Mouse (Mus musculus) embryonic facial prominence, embryonic 11.5 days (tissue): ENCODE results near the gene S100a9. TPM values are rescaled to one million over a fixed set of nuclear protein-coding genes. Genes with fewer than 3 reads are reported as not detected.
A peak's percentile ranks its signal among the peaks of the same experiment; 100 is the strongest.

Experiments used
- ATAC-seq: fragments of 200-750 bp; cut with Nextera tagmentation; replicated peaks from 2 replicates; pipeline ENCODE4 v1.8.0; 2017; ENCODE audit warnings: low read depth; ENCODE audit not compliant: insufficient number of reproducible peaks, low FRiP score, low TSS enrichment
- DNase-seq: peaks from one replicate; pipeline ENCODE4 v3.0.0-alpha.2; 2015; ENCODE audit warnings: low spot score
- H3K27ac ChIP-seq: fragments of 300-500 bp; sonication (generic); replicated peaks from 2 replicates; pipeline ENCODE4 v1.5.1; 2014; ENCODE audit warnings: mild to moderate bottlenecking, low read depth, low read length, control low read depth
- H3K27me3 ChIP-seq: fragments of 300-500 bp; sonication (generic); 2 replicates; pipeline ENCODE4 v1.6.1; 2014; ENCODE audit warnings: mild to moderate bottlenecking, low read length, moderate library complexity, mixed read lengths; ENCODE audit not compliant: control insufficient read depth, insufficient read depth
- H3K36me3 ChIP-seq: fragments of 300-500 bp; sonication (generic); replicated peaks from 2 replicates; pipeline ENCODE4 v1.6.1; 2014; ENCODE audit warnings: low read depth, mild to moderate bottlenecking, low read length, moderate library complexity, mixed read lengths; ENCODE audit not compliant: control insufficient read depth, insufficient read depth
- H3K4me1 ChIP-seq: fragments of 300-500 bp; sonication (generic); 2 replicates; pipeline ENCODE4 v1.6.1; 2014; ENCODE audit warnings: low read length, mixed read lengths; ENCODE audit not compliant: control insufficient read depth, insufficient read depth
- H3K4me2 ChIP-seq: fragments of 300-500 bp; sonication (generic); 2 replicates; pipeline ENCODE4 v1.6.1; 2014; ENCODE audit warnings: low read depth, mild to moderate bottlenecking, control low read depth, low read length, moderate library complexity
- H3K4me3 ChIP-seq: fragments of 300-500 bp; sonication (generic); 2 replicates; pipeline ENCODE4 v1.5.1; 2014; ENCODE audit warnings: low read depth, low read length, control low read depth
- H3K9ac ChIP-seq: fragments of 300-500 bp; sonication (generic); replicated peaks from 2 replicates; pipeline ENCODE4 v1.6.1; 2014; ENCODE audit warnings: mild to moderate bottlenecking, control low read depth, low read length
- H3K9me3 ChIP-seq: fragments of 300-500 bp; sonication (generic); replicated peaks from 2 replicates; pipeline ENCODE4 v1.6.1; 2016; ENCODE audit warnings: mild to moderate bottlenecking, low read length, inconsistent platforms, mixed read lengths; ENCODE audit not compliant: control insufficient read depth
- WGBS: fragments of 180-500 bp; shearing (Covaris S2); extraction: QIAGEN DNeasy Blood & Tissue Kit; methylation state at CpG from one replicate; pipeline ENCODE4 v1.1.7; 2014; 5-methylcytosine and 5-hydroxymethylcytosine counted together
- polyA plus RNA-seq: library from polyadenylated mRNA; unstranded; fragments of >200 nt; fragmentation: Nextera tagmentation; extraction: Ambion mirVana; gene quantifications from 2 replicates; pipeline ENCODE4 v1.2.1, GENCODE M21; 2014

Gene S100a9
- polyA plus RNA-seq, 1 experiment from 2014 or later = 5.7 TPM

DNA sequence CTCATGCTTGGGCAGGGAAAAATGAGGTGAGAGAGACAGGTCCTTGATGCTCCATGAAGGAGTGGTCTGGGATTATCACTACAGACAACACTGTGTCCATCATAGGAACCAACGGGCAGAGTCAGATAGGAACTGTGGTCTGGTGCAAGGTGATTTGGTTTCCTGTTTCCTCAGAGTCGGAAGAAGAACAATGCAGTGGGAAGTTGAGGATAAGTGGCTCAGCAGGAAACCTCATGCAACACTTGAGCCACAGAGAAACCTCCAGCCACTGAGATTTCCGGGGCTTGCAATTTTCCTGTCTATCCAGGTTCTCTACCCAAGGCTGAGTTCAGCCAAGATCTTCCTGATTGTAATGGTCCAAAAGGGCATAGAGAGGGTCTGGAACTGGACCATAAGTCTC, 16.9 kb downstream of the S100a9 start:
- Histone ChIP-seq H3K36me3 (no peaks in the 10 kb centered on the region), H3K4me1 (no peaks in the 10 kb centered on the region)
- ATAC-seq = no peak

DNA sequence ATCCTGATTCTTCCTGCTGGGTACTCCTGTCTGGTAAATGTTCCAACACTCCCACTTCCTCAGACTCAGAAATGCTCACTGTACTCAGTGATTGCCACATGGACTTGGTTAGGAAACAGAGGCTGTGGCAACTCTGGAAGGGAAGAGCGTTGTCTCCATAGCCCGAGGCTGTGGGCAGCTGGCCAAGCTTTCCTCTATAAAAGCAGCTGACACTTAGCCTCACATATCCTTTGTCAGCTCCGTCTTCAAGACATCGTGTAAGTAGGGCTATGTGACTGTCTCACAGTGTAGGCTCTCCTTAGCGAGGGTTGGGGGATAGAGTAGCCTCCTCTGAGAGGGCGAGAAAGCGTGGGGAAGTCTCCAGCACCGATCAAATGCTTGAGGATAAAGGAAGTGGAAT, 26.7 kb downstream of the S100a9 start, which contains the start of gene S100a8:
Gene S100a8 (plus strand): TSS at position 133 of the 400 bp plus-strand sequence.
- Histone ChIP-seq H3K9me3 (no peaks in the 10 kb centered on the region), H3K27ac (no peak within 1 kb of the TSS), H3K36me3 (no peaks in the 10 kb centered on the region), H3K27me3 (no peaks in the 10 kb centered on the region), H3K4me2 (no peak within 1 kb of the TSS), H3K9ac (no peak within 1 kb of the TSS), H3K4me1 (no peaks in the 10 kb centered on the region), H3K4me3 (no peak within 1 kb of the TSS)
- ATAC-seq (no peak), DNase-seq (peak; percentile 26)
- 55% methylated on average over 8 of the region's 8 CpGs for WGBS

More for the DNA sequence above, 16.9 kb downstream of the S100a9 start:
- Histone ChIP-seq H3K4me3 (no peak overlapping the region), H3K27me3 (no peaks in the 10 kb centered on the region), H3K4me2 (no peak overlapping the region), H3K9ac (no peak overlapping the region), H3K9me3 (no peaks in the 10 kb centered on the region), H3K27ac (no peak overlapping the region)
- no peak for DNase-seq
- WGBS = 63% methylated on average over 3 of the region's 3 CpGs

DNA sequence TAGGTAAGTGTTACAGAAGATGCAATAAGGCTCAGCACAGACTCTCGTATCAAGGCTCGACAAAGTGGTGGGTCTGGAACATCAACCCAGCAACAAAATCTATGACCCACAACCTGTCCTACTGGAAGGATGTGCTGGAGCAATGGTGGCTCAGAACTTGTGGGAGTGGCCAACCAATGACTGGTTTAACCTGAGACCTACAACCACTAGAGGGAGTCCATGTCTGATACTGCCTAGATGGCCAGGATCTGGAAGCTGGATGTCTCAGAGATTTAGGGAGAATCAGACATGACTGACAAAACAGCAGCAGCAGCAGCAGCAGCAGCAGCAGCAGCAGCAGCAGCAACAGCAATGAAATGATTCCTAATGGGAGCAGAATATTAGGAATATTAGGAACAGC, 31.3 kb downstream of the S100a9 start:
- H3K9me3 ChIP-seq = no peaks in the 10 kb centered on the region
- H3K27me3 ChIP-seq = no peaks in the 10 kb centered on the region
- peak; percentile 26 for DNase-seq
- H3K27ac ChIP-seq = no peak overlapping the region
- ATAC-seq = no peak
- H3K4me2 ChIP-seq = no peak overlapping the region
- no peaks in the 10 kb centered on the region for H3K36me3 ChIP-seq
- 78% methylated on average over 2 of the region's 2 CpGs for WGBS
- H3K4me3 ChIP-seq = no peak overlapping the region
- H3K4me1 ChIP-seq = no peaks in the 10 kb centered on the region
- H3K9ac ChIP-seq = no peak overlapping the region

DNA sequence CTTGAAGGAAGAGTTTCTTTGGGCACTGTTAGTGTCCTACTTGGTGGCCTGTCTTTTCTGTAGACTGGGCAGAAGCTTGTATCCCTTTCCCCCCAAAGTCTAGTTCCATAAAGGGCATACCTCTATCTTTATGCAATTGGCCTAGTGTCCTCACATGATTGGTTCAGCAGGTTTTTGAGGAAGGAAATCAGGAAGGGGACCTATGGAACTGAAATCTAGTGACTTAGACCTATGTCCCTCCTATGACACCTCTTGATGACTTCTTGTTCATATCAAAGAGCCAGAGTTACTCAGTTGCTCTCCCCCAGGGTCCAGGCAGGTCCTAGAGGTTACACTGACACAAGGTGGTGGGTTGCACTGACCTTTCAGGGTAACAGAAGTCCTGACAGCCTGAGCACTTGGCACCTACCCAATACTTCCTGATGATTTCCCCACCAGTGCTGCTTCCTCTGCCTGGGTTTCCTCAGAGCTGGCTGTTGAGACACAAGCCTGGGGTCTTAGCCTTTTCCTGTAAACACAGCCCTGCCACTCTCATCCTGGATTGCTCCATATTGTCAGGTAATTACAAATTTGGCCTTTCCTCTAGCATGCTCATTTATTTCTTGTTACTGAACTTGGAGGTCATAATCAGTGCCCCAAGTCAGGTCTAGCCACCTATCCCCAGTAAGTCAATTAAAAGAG, 36.0 kb downstream of the S100a9 start:
- DNase-seq (no peak), ATAC-seq (no peak)
- Histone ChIP-seq H3K9ac (no peak overlapping the region), H3K27ac (no peak overlapping the region), H3K4me1 (no peaks in the 10 kb centered on the region), H3K9me3 (no peaks in the 10 kb centered on the region), H3K36me3 (no peaks in the 10 kb centered on the region), H3K4me2 (no peak overlapping the region), H3K4me3 (no peak overlapping the region), H3K27me3 (no peaks in the 10 kb centered on the region)

DNA sequence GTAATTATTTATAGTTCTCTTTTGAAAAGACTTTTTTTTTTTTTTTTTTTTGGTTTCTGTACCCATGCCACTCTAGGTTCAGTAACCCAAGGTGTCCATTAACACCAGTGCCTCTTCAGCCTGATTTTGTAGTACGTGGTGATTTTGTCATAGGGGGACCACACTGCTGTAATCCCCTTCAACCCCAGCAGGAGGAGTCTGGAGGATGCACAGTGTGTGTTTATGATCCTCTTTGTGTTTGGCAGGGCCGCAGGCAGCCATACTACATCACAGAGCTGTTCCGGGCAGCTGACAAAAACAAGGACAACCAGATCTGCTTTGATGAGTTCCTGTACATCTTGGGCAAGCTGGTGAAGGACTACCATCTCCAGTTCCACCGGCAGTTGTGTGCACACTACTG, 38.1 kb downstream of the S100a9 start:
- Histone ChIP-seq H3K4me3 (no peak overlapping the region), H3K36me3 (no peaks in the 10 kb centered on the region), H3K27ac (no peak overlapping the region), H3K4me1 (no peaks in the 10 kb centered on the region), H3K9ac (no peak overlapping the region), H3K27me3 (no peaks in the 10 kb centered on the region), H3K9me3 (no peaks in the 10 kb centered on the region), H3K4me2 (no peak overlapping the region)
- 79% methylated on average over 4 of the region's 4 CpGs for whole genome bisulfite sequencing
- DNase-seq (no peak), ATAC-seq (no peak)

DNA sequence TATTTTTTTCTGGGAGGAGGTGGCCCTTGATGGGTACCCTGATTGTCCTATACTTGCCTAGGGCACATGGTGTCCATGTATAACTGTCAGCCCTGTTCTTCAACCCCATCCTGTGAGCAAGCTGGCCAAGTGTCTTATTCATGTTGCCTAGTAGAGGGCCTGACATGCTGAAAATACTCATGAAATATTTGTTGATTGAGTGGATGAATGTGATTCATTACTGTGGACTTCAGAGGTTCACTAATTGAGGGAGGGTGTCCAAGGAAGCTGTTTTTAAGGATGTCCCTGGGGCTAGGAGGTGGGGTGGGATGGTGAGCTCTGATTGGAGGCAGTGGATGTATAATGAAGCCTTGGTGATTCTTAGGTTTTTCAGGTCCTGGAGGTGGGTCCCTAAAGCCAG, 41.8 kb downstream of the S100a9 start, which contains the start of gene S100a7a:
Gene S100a7a (plus strand): TSS at position 301 of the 400 bp plus-strand sequence.
- no peak for DNase-seq
- no peak within 1 kb of the TSS for H3K4me3 ChIP-seq
- no peaks in the 10 kb centered on the region for H3K4me1 ChIP-seq
- H3K4me2 ChIP-seq = no peak within 1 kb of the TSS
- H3K27me3 ChIP-seq = no peaks in the 10 kb centered on the region
- no peaks in the 10 kb centered on the region for H3K9me3 ChIP-seq
- no peak within 1 kb of the TSS for H3K9ac ChIP-seq
- ATAC-seq = no peak
- H3K36me3 ChIP-seq = no peaks in the 10 kb centered on the region
- H3K27ac ChIP-seq = no peak within 1 kb of the TSS

DNA sequence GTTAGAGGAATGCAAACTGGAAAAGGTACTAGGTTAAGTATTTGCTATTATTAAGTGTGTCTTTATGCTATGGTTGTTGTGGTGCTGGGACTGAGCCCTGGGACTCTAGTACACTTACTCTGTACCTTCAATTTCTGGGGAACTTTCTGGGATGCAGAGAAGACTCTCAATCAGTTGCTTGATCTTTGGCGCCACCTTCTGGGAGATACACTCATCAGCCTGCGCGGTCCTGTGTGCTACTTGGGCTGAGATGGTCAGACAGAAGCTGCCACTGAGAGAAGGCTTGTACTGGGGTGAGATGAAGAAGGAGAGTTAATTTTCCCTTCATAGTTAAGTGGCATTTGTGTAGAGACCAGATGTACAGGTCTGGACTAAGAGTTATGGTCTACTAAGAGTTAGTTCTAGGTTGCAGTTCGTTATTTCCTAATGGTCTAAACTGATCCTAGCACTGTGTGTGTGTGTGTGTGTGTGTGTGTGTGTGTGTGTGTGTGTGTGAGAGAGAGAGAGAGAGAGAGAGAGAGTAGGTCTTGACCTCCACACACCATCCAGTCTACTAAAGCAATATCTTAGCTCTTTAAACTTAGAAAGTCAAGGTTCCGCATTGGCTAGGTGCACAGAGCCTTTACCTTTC, 42.5 kb downstream of the S100a9 start:
- no peak overlapping the region for H3K27ac ChIP-seq
- WGBS = 36% methylated on average over 5 of the region's 5 CpGs

DNA sequence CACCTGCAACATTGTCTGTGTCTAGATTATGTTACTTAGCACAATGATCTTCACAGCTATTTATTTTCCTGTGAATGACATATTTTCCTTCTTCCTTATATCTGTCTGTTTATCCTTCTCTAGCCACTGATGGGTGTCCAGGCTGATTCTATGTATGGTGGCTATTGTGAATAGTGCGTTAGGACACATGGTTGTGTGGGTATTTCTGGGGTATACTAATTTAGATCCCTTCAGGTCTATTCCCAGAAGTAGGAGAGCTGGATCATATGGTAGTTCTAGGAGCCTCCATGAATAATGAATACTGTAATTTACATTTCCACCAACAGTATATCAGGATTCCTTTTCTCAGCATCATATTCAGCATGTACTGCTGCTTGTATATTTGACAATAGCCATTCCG, 45.7 kb downstream of the S100a9 start:
- Histone ChIP-seq H3K9ac (no peak overlapping the region), H3K27ac (no peak overlapping the region), H3K9me3 (no peaks in the 10 kb centered on the region), H3K4me2 (no peak overlapping the region), H3K27me3 (no peaks in the 10 kb centered on the region), H3K4me3 (no peak overlapping the region), H3K36me3 (no peaks in the 10 kb centered on the region), H3K4me1 (no peaks in the 10 kb centered on the region)
- DNase-seq (no peak), ATAC-seq (no peak)
- WGBS = 92% methylated on average over 2 of the region's 2 CpGs

More for the DNA sequence above, 42.5 kb downstream of the S100a9 start:
- peak; percentile 79 for ATAC-seq
- H3K27me3 ChIP-seq = no peaks in the 10 kb centered on the region
- H3K4me2 ChIP-seq = no peak overlapping the region
- DNase-seq = peak; percentile 93
- no peaks in the 10 kb centered on the region for H3K36me3 ChIP-seq
- H3K4me1 ChIP-seq = no peaks in the 10 kb centered on the region
- H3K9me3 ChIP-seq = no peaks in the 10 kb centered on the region
- H3K9ac ChIP-seq = no peak overlapping the region
- H3K4me3 ChIP-seq = no peak overlapping the region
